Mouse (Mus musculus): ENCODE results near the gene Nrf1. TPM values are rescaled to one million over a fixed set of nuclear protein-coding genes. Genes with fewer than 3 reads are reported as not detected.

The Nrf1 gene
- total and polyA plus RNA-seq, 2 experiments = 11.5 to 13.5 TPM

DNA sequence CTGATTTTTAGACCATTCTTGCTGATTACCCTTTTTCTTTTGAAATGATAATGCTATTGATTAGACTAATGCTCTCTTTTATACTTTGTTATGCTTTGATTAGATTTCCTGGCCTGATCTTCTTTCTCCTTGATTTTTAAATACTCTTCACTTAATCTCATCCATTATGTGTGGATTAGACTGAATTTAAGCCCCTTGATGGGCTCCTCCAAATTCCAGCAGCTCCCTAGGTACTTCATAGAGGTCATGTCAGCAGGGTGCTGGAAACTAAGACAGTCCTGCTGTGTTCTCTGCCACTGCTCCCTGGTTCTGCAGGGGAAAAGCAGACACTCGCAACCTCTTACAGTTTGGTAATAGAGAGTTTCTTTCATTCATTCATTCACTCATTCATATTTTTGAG is 35.5 kb downstream of the Nrf1 start:
- no peak overlapping the region for H3K9ac ChIP-seq (ENCODE audit: low read depth, low read length)
- 100% methylated on average over 1 of the region's 1 CpGs for WGBS
- no peaks in the 10 kb centered on the region for H3K36me3 ChIP-seq (ENCODE audit: control insufficient read depth, insufficient read depth, low read length)
- H3K27ac ChIP-seq (replicated peaks; ENCODE audit: insufficient read depth, low read depth, low read length) = no peak overlapping the region
- H3K79me2 ChIP-seq (ENCODE audit: control insufficient read depth, insufficient read depth, low read length) = peaks cover 17% of the 10 kb centered on the region; the same call in 1 of the 2 replicates
- no peaks in the 10 kb centered on the region for H3K27me3 ChIP-seq (ENCODE audit: control insufficient read depth, insufficient read depth, low read length)
- no peak overlapping the region for H3K4me3 ChIP-seq (ENCODE audit: insufficient read depth, low read depth, low read length)
- TF ChIP-seq CTCF (IDR thresholded peaks at IDR 0.05; ENCODE audit: low read depth, low read length) (no peak), POLR2A (IDR thresholded peaks at IDR 0.05; ENCODE audit: extremely low read depth, insufficient read depth, low read length) (no peak)
- DNase-seq (ENCODE audit: extremely low read depth, low read depth, low spot score) = no peak
- 0 out of 2 replicates have a peak, but pooled peaks cover 2% of the 10 kb centered on the region for H3K4me1 ChIP-seq (ENCODE audit: control insufficient read depth, insufficient read depth, low read length)

DNA sequence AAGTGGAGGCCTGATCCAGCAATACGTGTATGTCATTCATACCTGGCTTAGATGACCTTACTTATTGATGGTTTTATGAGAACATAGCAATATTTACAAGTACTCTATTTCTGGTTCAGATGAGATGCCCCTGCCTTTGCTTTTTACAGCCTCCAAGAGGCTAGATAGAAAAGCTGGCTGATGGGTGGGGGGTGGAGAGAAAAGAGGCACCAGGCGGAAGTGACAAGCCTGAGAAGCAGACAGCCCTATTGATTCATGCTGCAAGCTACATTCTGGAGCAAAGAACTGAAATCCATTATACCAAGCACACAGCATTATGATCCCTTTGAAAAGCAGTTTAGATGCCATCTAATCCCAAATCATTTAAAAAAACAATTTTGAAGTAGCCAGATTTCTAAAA is 37.6 kb downstream of the Nrf1 start:
- peaks cover 17% of the 10 kb centered on the region; the same call in 1 of the 2 replicates for H3K79me2 ChIP-seq (ENCODE audit: control insufficient read depth, insufficient read depth, low read length)
- no peak overlapping the region for H3K27ac ChIP-seq (replicated peaks; ENCODE audit: insufficient read depth, low read depth, low read length)
- DNase-seq (ENCODE audit: extremely low read depth, low read depth, low spot score) = no peak
- no peak overlapping the region for H3K9ac ChIP-seq (ENCODE audit: low read depth, low read length)
- no peak for TF ChIP-seq CTCF (IDR thresholded peaks at IDR 0.05; ENCODE audit: low read depth, low read length)
- TF ChIP-seq POLR2A (IDR thresholded peaks at IDR 0.05; ENCODE audit: extremely low read depth, insufficient read depth, low read length) = no peak
- H3K4me1 ChIP-seq (ENCODE audit: control insufficient read depth, insufficient read depth, low read length) = 0 out of 2 replicates have a peak, but pooled peaks cover 2% of the 10 kb centered on the region
- WGBS = 36% methylated on average over 2 of the region's 2 CpGs
- no peak overlapping the region for H3K4me3 ChIP-seq (ENCODE audit: insufficient read depth, low read depth, low read length)
- peaks cover 11% of the 10 kb centered on the region; the same call in 1 of the 2 replicates for H3K36me3 ChIP-seq (ENCODE audit: control insufficient read depth, insufficient read depth, low read length)
- H3K27me3 ChIP-seq (ENCODE audit: control insufficient read depth, insufficient read depth, low read length) = no peaks in the 10 kb centered on the region

DNA sequence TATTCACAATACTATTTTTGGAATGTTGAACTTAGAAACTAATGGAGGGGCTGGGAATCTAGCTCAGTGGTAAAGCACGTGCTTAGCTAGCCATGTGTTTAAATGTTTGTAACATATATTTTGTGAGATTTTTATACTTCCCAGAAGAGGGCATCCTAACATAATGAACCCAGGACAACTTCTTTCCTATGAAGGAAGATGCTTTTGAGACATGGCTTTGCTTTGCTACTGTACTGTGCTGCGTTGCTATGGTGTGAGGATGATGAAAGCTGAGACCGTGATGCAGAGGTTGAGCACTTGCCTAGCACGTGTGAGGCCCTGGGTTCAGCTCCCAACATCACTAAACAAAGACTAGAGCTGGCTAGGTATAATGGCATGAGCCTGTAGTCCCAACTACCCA is 43.4 kb downstream of the Nrf1 start:
- Histone ChIP-seq H3K4me1 (ENCODE audit: control insufficient read depth, insufficient read depth, low read length) (no peaks in the 10 kb centered on the region), H3K36me3 (ENCODE audit: control insufficient read depth, insufficient read depth, low read length) (peaks cover 32% of the 10 kb centered on the region), H3K79me2 (ENCODE audit: control insufficient read depth, insufficient read depth, low read length) (peaks cover 2% of the 10 kb centered on the region; the same call in 1 of the 2 replicates), H3K27me3 (ENCODE audit: control insufficient read depth, insufficient read depth, low read length) (no peaks in the 10 kb centered on the region), H3K27ac (replicated peaks; ENCODE audit: insufficient read depth, low read depth, low read length) (no peak overlapping the region), H3K4me3 (ENCODE audit: insufficient read depth, low read depth, low read length) (no peak overlapping the region), H3K9ac (ENCODE audit: low read depth, low read length) (no peak overlapping the region)
- no peak for TF ChIP-seq CTCF (IDR thresholded peaks at IDR 0.05; ENCODE audit: low read depth, low read length)
- TF ChIP-seq POLR2A (IDR thresholded peaks at IDR 0.05; ENCODE audit: extremely low read depth, insufficient read depth, low read length) = no peak
- WGBS = 88% methylated on average over 4 of the region's 4 CpGs
- no peak for DNase-seq (ENCODE audit: extremely low read depth, low read depth, low spot score)

DNA sequence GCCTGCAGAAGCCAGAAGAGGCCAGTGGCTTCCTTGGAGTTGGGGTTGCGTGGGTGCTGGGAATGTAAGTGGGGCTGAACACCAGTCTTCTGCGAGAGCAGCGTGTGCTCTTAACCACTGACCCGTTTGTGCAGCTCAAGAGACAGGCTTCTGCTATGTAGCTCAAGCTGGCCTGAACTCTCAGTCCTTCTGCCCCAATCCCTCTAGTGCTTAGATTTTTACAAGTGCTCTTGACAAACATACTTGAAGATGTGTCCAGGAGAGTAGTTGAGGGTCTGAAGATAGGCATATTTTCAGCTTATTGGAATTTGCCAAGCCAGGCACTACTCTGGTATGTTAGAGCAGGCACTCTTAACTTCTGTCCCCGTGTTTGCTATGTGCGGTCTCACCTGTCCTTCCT is 45.0 kb downstream of the Nrf1 start:
- peaks cover 42% of the 10 kb centered on the region for H3K36me3 ChIP-seq (ENCODE audit: control insufficient read depth, insufficient read depth, low read length)
- no peaks in the 10 kb centered on the region for H3K4me1 ChIP-seq (ENCODE audit: control insufficient read depth, insufficient read depth, low read length)
- 94% methylated on average over 6 of the region's 6 CpGs for WGBS
- H3K79me2 ChIP-seq (ENCODE audit: control insufficient read depth, insufficient read depth, low read length) = no peaks in the 10 kb centered on the region
- no peaks in the 10 kb centered on the region for H3K27me3 ChIP-seq (ENCODE audit: control insufficient read depth, insufficient read depth, low read length)
- H3K4me3 ChIP-seq (ENCODE audit: insufficient read depth, low read depth, low read length) = no peak overlapping the region
- no peak overlapping the region for H3K27ac ChIP-seq (replicated peaks; ENCODE audit: insufficient read depth, low read depth, low read length)
- TF ChIP-seq CTCF (IDR thresholded peaks at IDR 0.05; ENCODE audit: low read depth, low read length) (no peak), POLR2A (IDR thresholded peaks at IDR 0.05; ENCODE audit: extremely low read depth, insufficient read depth, low read length) (no peak)
- H3K9ac ChIP-seq (ENCODE audit: low read depth, low read length) = no peak overlapping the region
- no peak for DNase-seq (ENCODE audit: extremely low read depth, low read depth, low spot score)

DNA sequence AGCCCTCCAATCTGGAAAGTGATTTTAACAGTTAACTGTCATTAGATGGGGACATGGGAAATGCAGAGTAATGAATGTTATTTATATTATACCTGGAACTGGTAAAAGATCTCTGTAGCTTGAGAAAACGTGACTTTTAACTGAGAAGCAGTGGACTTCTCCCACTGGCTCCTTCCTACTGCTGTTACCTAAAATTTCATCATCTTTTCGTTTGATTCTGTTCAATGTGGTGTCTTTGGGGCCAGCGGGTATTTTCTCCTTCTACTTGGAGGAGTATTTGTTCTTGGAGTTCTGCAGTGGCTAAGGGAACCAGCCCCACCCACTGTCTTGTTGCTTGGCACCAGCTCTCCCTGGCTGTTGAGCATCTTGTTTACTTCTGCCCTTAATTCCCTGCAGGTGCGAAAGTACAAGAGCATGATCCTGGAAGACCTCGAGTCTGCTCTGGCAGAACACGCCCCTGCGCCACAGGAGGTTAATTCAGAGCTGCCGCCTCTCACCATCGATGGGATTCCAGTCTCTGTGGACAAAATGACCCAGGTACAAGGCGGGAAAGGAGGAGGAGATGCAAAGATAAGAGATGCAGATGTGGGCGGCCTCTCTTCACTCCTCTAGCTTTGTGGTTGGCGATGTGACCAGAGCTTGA is 54.1 kb downstream of the Nrf1 start:
- WGBS = 88% methylated on average over 12 of the region's 12 CpGs
- Histone ChIP-seq H3K27me3 (ENCODE audit: control insufficient read depth, insufficient read depth, low read length) (no peaks in the 10 kb centered on the region), H3K27ac (replicated peaks; ENCODE audit: insufficient read depth, low read depth, low read length) (no peak overlapping the region), H3K9ac (ENCODE audit: low read depth, low read length) (no peak overlapping the region), H3K4me1 (ENCODE audit: control insufficient read depth, insufficient read depth, low read length) (no peaks in the 10 kb centered on the region), H3K79me2 (ENCODE audit: control insufficient read depth, insufficient read depth, low read length) (no peaks in the 10 kb centered on the region), H3K4me3 (ENCODE audit: insufficient read depth, low read depth, low read length) (no peak overlapping the region), H3K36me3 (ENCODE audit: control insufficient read depth, insufficient read depth, low read length) (peaks cover 39% of the 10 kb centered on the region)
- TF ChIP-seq CTCF (IDR thresholded peaks at IDR 0.05; ENCODE audit: low read depth, low read length) = no peak
- TF ChIP-seq POLR2A (IDR thresholded peaks at IDR 0.05; ENCODE audit: extremely low read depth, insufficient read depth, low read length) = no peak
- DNase-seq (ENCODE audit: extremely low read depth, low read depth, low spot score) = no peak

DNA sequence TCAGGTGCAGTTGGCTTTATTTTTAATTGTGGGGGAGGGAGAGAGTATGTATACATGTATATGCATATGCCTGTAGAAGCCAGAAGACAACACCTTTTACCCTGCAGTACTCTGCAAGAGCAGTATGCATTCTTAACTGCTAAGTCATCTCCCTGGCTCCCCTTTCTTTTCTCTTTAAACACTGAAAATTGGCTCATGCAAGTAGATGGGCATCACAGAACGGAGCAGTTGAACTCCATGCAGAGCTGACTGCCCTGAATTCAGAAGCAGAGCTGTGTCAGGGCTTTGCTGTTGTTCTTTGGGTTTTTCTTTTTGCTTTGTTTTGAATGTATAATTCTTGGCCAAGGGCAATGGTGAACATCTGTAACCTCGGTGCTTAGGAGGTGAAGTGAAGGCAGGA is 58.3 kb downstream of the Nrf1 start:
- WGBS = 86% methylated on average over 2 of the region's 2 CpGs
- Histone ChIP-seq H3K27me3 (ENCODE audit: control insufficient read depth, insufficient read depth, low read length) (no peaks in the 10 kb centered on the region), H3K36me3 (ENCODE audit: control insufficient read depth, insufficient read depth, low read length) (peaks cover 37% of the 10 kb centered on the region), H3K4me1 (ENCODE audit: control insufficient read depth, insufficient read depth, low read length) (no peaks in the 10 kb centered on the region), H3K4me3 (ENCODE audit: insufficient read depth, low read depth, low read length) (no peak overlapping the region), H3K27ac (replicated peaks; ENCODE audit: insufficient read depth, low read depth, low read length) (no peak overlapping the region), H3K9ac (ENCODE audit: low read depth, low read length) (no peak overlapping the region), H3K79me2 (ENCODE audit: control insufficient read depth, insufficient read depth, low read length) (no peaks in the 10 kb centered on the region)
- no peak for DNase-seq (ENCODE audit: extremely low read depth, low read depth, low spot score)
- TF ChIP-seq CTCF (IDR thresholded peaks at IDR 0.05; ENCODE audit: low read depth, low read length) (no peak), POLR2A (IDR thresholded peaks at IDR 0.05; ENCODE audit: extremely low read depth, insufficient read depth, low read length) (no peak)
